Mouse (Mus musculus): ENCODE data around the gene Grip1. TPM values are rescaled to one million over a fixed set of nuclear protein-coding genes. Genes with fewer than 3 reads are reported as not detected.

Gene Grip1
- total RNA-seq, 2 experiments from 2014 or later: 27.6 to 28.9 TPM

- H3K4me3 ChIP-seq: no peak overlapping the region
- H3K27ac ChIP-seq: no peak overlapping the region
- no peak for TF ChIP-seq CTCF (conservative IDR thresholded peaks at IDR 0.05)
- DNase-seq (ENCODE audit: low spot score in 2 of 2): no peak
These were observed 270.0 kb downstream of the Grip1 start for GRCm38 (mm10) chr10:119723671-119724070.

GRCm38 (mm10) chr10:119725363-119725762 lies 271.7 kb downstream of the Grip1 start:
- no peak for DNase-seq (ENCODE audit: low spot score in 2 of 2)
- Histone ChIP-seq H3K4me3 (no peak overlapping the region), H3K27ac (no peak overlapping the region)
- no peak for TF ChIP-seq CTCF (conservative IDR thresholded peaks at IDR 0.05)

GRCm38 (mm10) chr10:119725966-119726365 lies 272.3 kb downstream of the Grip1 start:
- no peak for TF ChIP-seq CTCF (conservative IDR thresholded peaks at IDR 0.05)
- Histone ChIP-seq H3K27ac (no peak overlapping the region), H3K4me3 (no peak overlapping the region)
- no peak for DNase-seq (ENCODE audit: low spot score in 2 of 2)

- Histone ChIP-seq H3K4me3 (no peak overlapping the region), H3K27ac (no peak overlapping the region)
- no peak for DNase-seq (ENCODE audit: low spot score in 2 of 2)
- no peak for TF ChIP-seq CTCF (conservative IDR thresholded peaks at IDR 0.05)
These were observed 273.3 kb downstream of the Grip1 start for GRCm38 (mm10) chr10:119726921-119727320.

GRCm38 (mm10) chr10:119730206-119730605 lies 276.6 kb downstream of the Grip1 start:
- Histone ChIP-seq H3K27ac (no peak overlapping the region), H3K4me3 (no peak overlapping the region)
- TF ChIP-seq CTCF (conservative IDR thresholded peaks at IDR 0.05): no peak
- no peak for DNase-seq (ENCODE audit: low spot score in 2 of 2)

- no peak for TF ChIP-seq CTCF (conservative IDR thresholded peaks at IDR 0.05)
- no peak for DNase-seq (ENCODE audit: low spot score in 2 of 2)
- no peak overlapping the region for H3K4me3 ChIP-seq
- no peak overlapping the region for H3K27ac ChIP-seq
These were observed 281.7 kb downstream of the Grip1 start for GRCm38 (mm10) chr10:119735011-119735992.

- H3K4me3 ChIP-seq: no peak overlapping the region
- DNase-seq (ENCODE audit: low spot score in 2 of 2): no peak
- peak overlapping the region; percentile 36; the same call in 1 of the 2 replicates for H3K27ac ChIP-seq
- no peak for TF ChIP-seq CTCF (conservative IDR thresholded peaks at IDR 0.05)
These were observed 285.8 kb downstream of the Grip1 start for GRCm38 (mm10) chr10:119739466-119739865.

- TF ChIP-seq CTCF (conservative IDR thresholded peaks at IDR 0.05): no peak
- Histone ChIP-seq H3K27ac (peak overlapping the region; percentile 62), H3K4me3 (peak overlapping the region; percentile 49)
- DNase-seq (ENCODE audit: low spot score in 2 of 2): peak; percentile 57 to 65
These were observed 289.1 kb downstream of the Grip1 start for GRCm38 (mm10) chr10:119742722-119743121.

GRCm38 (mm10) chr10:119752361-119752798 lies 298.8 kb downstream of the Grip1 start:
- TF ChIP-seq CTCF (conservative IDR thresholded peaks at IDR 0.05): no peak
- H3K4me3 ChIP-seq: no peak overlapping the region
- H3K27ac ChIP-seq: no peak overlapping the region
- DNase-seq (ENCODE audit: low spot score in 2 of 2): no peak

- no peak for DNase-seq (ENCODE audit: low spot score in 2 of 2)
- Histone ChIP-seq H3K4me3 (no peak overlapping the region), H3K27ac (no peak overlapping the region)
- TF ChIP-seq CTCF (conservative IDR thresholded peaks at IDR 0.05): no peak
These were observed 302.6 kb downstream of the Grip1 start for GRCm38 (mm10) chr10:119756271-119756670.

- H3K27ac ChIP-seq: no peak overlapping the region
These were observed 303.6 kb downstream of the Grip1 start for GRCm38 (mm10) chr10:119757219-119757618.

GRCm38 (mm10) chr10:119761451-119762367 lies 308.1 kb downstream of the Grip1 start:
- peak overlapping the region; percentile 31 for H3K4me3 ChIP-seq
- peak in 1 of 2 experiments; percentile 27 for DNase-seq (ENCODE audit: low spot score in 2 of 2)
- TF ChIP-seq CTCF (conservative IDR thresholded peaks at IDR 0.05): no peak
- peak overlapping the region; percentile 20; the same call in 1 of the 2 replicates for H3K27ac ChIP-seq

More at GRCm38 (mm10) chr10:119757219-119757618, 303.6 kb downstream of the Grip1 start:
- TF ChIP-seq CTCF (conservative IDR thresholded peaks at IDR 0.05): no peak
- H3K4me3 ChIP-seq: no peak overlapping the region
- no peak for DNase-seq (ENCODE audit: low spot score in 2 of 2)

GRCm38 (mm10) chr10:119778871-119779270 lies 325.2 kb downstream of the Grip1 start:
- no peak for DNase-seq (ENCODE audit: low spot score in 2 of 2)
- no peak for TF ChIP-seq CTCF (conservative IDR thresholded peaks at IDR 0.05)
- H3K4me3 ChIP-seq: no peak overlapping the region
- H3K27ac ChIP-seq: no peak overlapping the region

All from layer of hippocampus, adult 2 months (tissue).